Mouse (Mus musculus): ENCODE data around the gene Gpr26. TPM values are rescaled to one million over a fixed set of nuclear protein-coding genes. Genes with fewer than 3 reads are reported as not detected.

Gene Gpr26
- polyA plus RNA-seq (2017; shearing (Covaris generic)): not detected

DNA sequence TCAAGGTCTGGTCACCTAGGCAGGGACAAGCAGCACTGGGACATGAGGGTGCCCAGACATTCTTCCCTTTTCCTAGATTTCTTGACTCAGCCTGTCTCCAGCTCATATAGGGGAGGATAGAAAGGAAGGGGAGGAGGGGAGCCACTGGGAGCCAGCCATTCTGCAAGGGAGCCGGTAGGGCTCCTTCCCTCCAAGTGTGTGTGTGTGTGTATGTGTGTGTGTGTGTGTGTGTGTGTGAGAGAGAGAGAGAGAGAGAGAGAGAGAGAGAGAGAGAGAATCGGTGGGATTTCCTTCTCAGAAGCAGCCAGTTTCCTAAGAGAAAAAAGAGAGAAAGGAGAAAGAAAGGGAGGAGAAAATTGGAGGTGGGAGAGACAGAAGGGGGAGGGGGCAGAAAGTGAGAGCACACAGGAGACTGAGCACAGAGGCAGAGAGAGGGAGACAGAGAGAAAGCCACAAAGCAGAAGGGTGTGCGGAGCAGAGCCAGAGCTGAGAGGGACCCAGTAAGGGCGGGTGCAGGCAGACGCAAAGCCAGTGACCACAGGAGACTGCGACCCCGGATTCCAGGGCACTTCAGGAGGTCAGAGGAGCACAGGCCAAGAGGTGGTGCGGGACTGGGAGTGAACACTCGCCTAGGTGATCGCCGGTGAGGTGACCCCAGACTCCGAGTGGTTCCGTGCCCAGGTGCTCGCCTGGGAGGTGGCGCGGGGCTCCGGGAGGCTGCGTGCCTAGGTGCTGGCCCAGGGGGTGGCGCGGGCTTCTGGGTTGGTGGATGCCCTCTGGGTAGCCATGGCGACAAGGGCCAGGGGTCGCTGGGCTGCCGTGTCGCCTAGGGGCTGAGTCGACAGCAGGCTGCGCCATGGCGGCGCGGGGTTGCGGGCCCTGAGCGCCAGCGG lies at the start of gene Gpr26:
Gpr26 (plus strand) TSS at position 438 of the 893 bp plus-strand sequence.

Other genes starting within 250 kb of the Gpr26 start
- not detected for gene Cpxm2, start 188.3 kb downstream of the Gpr26 start, polyA plus RNA-seq (2017; shearing (Covaris generic))